Mouse (Mus musculus) midbrain, embryonic 14.5 days (tissue): ENCODE measurements around the gene Baz1b. TPM values are rescaled to one million over a fixed set of nuclear protein-coding genes. Genes with fewer than 3 reads are reported as not detected.
A peak's percentile ranks its signal among the peaks of the same experiment; 100 is the strongest.
"Not testable (repeated sequence)": the region's sequence is repeated elsewhere in the genome, so short reads cannot be mapped to it uniquely, and the experiment has no call there.

Source experiments
- ATAC-seq: fragments of 200-750 bp; cut with Nextera tagmentation; 2 replicates; pipeline ENCODE4 v1.8.0; 2017; ENCODE audit warnings: moderate number of reproducible peaks, moderate library complexity; ENCODE audit not compliant: low FRiP score, low TSS enrichment
- DNase-seq: peaks from one replicate; pipeline ENCODE4 v3.0.0-alpha.2; 2015
- H3K27ac ChIP-seq: fragments of 300-500 bp; sonication (generic); replicated peaks from 2 replicates; pipeline ENCODE4 v1.5.1; 2014; ENCODE audit warnings: mild to moderate bottlenecking, low read depth, low read length, moderate library complexity
- H3K27me3 ChIP-seq: fragments of 300-500 bp; sonication (generic); 2 replicates; pipeline ENCODE4 v1.6.1; 2014; ENCODE audit warnings: low read length, control low read depth, mixed read lengths; ENCODE audit not compliant: control insufficient read depth, insufficient read depth
- H3K36me3 ChIP-seq: fragments of 300-500 bp; sonication (generic); 2 replicates; pipeline ENCODE4 v1.6.1; 2014; ENCODE audit warnings: low read length, control low read depth; ENCODE audit not compliant: control insufficient read depth, insufficient read depth
- H3K4me1 ChIP-seq: fragments of 300-500 bp; sonication (generic); 2 replicates; pipeline ENCODE4 v1.6.1; 2014; ENCODE audit warnings: mild to moderate bottlenecking, antibody characterized with exemption, low read length, control low read depth; ENCODE audit not compliant: control insufficient read depth, insufficient read depth
- H3K4me2 ChIP-seq: fragments of 300-500 bp; sonication (generic); 2 replicates; pipeline ENCODE4 v1.6.1; 2014; ENCODE audit warnings: mild to moderate bottlenecking, low read length, moderate library complexity
- H3K4me3 ChIP-seq: fragments of 300-500 bp; sonication (generic); replicated peaks from 2 replicates; pipeline ENCODE4 v1.5.1; 2014; ENCODE audit warnings: low read depth, low read length
- H3K9ac ChIP-seq: fragments of 300-500 bp; sonication (generic); replicated peaks from 2 replicates; pipeline ENCODE4 v1.6.1; 2014; ENCODE audit warnings: mild to moderate bottlenecking, low read length, moderate library complexity
- H3K9me3 ChIP-seq: fragments of 300-500 bp; sonication (generic); 2 replicates; pipeline ENCODE4 v1.6.1; 2016; ENCODE audit warnings: low read length, control low read depth, mixed read lengths; ENCODE audit not compliant: control insufficient read depth
- WGBS: fragments of 180-500 bp; shearing (Covaris S2); extraction: QIAGEN DNeasy Blood & Tissue Kit; methylation state at CpG from one replicate; pipeline ENCODE4 v1.1.7; 2014; 5-methylcytosine and 5-hydroxymethylcytosine counted together
- polyA plus RNA-seq: library from polyadenylated mRNA; unstranded; fragments of >200 nt; fragmentation: Nextera tagmentation; extraction: Ambion mirVana; gene quantifications from 2 replicates; pipeline ENCODE4 v1.2.1, GENCODE M21; 2014

The Baz1b gene
- polyA plus RNA-seq, 1 experiment from 2014 or later: 43.9 TPM

GRCm38 (mm10) chr5:135196367-135196766, 9.3 kb downstream of the Baz1b start:
- Histone ChIP-seq H3K36me3 (peaks cover 40% of the 10 kb centered on the region), H3K4me1 (peaks cover 6% of the 10 kb centered on the region; the same call in 1 of the 2 replicates), H3K4me2 (no peak overlapping the region), H3K27me3 (no peaks in the 10 kb centered on the region), H3K9me3 (no peaks in the 10 kb centered on the region), H3K27ac (no peak overlapping the region), H3K4me3 (no peak overlapping the region), H3K9ac (no peak overlapping the region)
- ATAC-seq (no peak), DNase-seq (no peak)
- WGBS: 91% methylated on average over 6 of the region's 6 CpGs

- ATAC-seq: no peak
- DNase-seq: no peak
- 94% methylated on average over 3 of the region's 3 CpGs for WGBS
- H3K4me3 ChIP-seq: no peak overlapping the region
- H3K9me3 ChIP-seq: no peaks in the 10 kb centered on the region
- H3K36me3 ChIP-seq: peaks cover 82% of the 10 kb centered on the region
- no peak overlapping the region for H3K27ac ChIP-seq
- H3K9ac ChIP-seq: no peak overlapping the region
- H3K4me2 ChIP-seq: no peak overlapping the region
- H3K4me1 ChIP-seq: no peaks in the 10 kb centered on the region
- no peaks in the 10 kb centered on the region for H3K27me3 ChIP-seq
Observed at GRCm38 (mm10) chr5:135202763-135203162, 15.7 kb downstream of the Baz1b start.

GRCm38 (mm10) chr5:135208197-135208596, 21.1 kb downstream of the Baz1b start:
- no peak overlapping the region for H3K27ac ChIP-seq
- H3K36me3 ChIP-seq: peaks cover 92% of the 10 kb centered on the region
- no peak overlapping the region for H3K4me2 ChIP-seq
- no peak overlapping the region for H3K9ac ChIP-seq
- no peaks in the 10 kb centered on the region for H3K27me3 ChIP-seq
- no peaks in the 10 kb centered on the region for H3K9me3 ChIP-seq
- DNase-seq (peak; percentile 17), ATAC-seq (no peak)
- H3K4me3 ChIP-seq: no peak overlapping the region
- H3K4me1 ChIP-seq: no peaks in the 10 kb centered on the region
- 95% methylated on average over 1 of the region's 1 CpGs for WGBS

- no peak overlapping the region for H3K4me2 ChIP-seq
- DNase-seq: no peak
- no peaks in the 10 kb centered on the region for H3K4me1 ChIP-seq
- H3K4me3 ChIP-seq: no peak overlapping the region
- 95% methylated on average over 6 of the region's 6 CpGs for WGBS
- no peaks in the 10 kb centered on the region for H3K9me3 ChIP-seq
- H3K27ac ChIP-seq: no peak overlapping the region
- H3K36me3 ChIP-seq: peaks cover 93% of the 10 kb centered on the region
- H3K27me3 ChIP-seq: no peaks in the 10 kb centered on the region
- ATAC-seq: no peak
- no peak overlapping the region for H3K9ac ChIP-seq
Observed at GRCm38 (mm10) chr5:135216871-135217270, 29.8 kb downstream of the Baz1b start.

GRCm38 (mm10) chr5:135220941-135221340, 33.9 kb downstream of the Baz1b start:
- H3K9ac ChIP-seq: no peak overlapping the region
- H3K36me3 ChIP-seq: peaks cover 86% of the 10 kb centered on the region
- no peak overlapping the region for H3K4me3 ChIP-seq
- ATAC-seq: no peak
- H3K4me1 ChIP-seq: no peaks in the 10 kb centered on the region
- H3K27me3 ChIP-seq: no peaks in the 10 kb centered on the region
- H3K9me3 ChIP-seq: no peaks in the 10 kb centered on the region
- H3K27ac ChIP-seq: no peak overlapping the region
- no peak overlapping the region for H3K4me2 ChIP-seq
- no peak for DNase-seq

GRCm38 (mm10) chr5:135222066-135222465, 35.0 kb downstream of the Baz1b start:
- peaks cover 84% of the 10 kb centered on the region for H3K36me3 ChIP-seq
- 99% methylated on average over 7 of the region's 7 CpGs for WGBS
- no peak overlapping the region for H3K9ac ChIP-seq
- H3K4me1 ChIP-seq: no peaks in the 10 kb centered on the region
- no peak overlapping the region for H3K4me3 ChIP-seq
- ATAC-seq: no peak
- H3K27me3 ChIP-seq: no peaks in the 10 kb centered on the region
- no peak overlapping the region for H3K4me2 ChIP-seq
- no peak overlapping the region for H3K27ac ChIP-seq
- H3K9me3 ChIP-seq: no peaks in the 10 kb centered on the region
- DNase-seq: no peak

GRCm38 (mm10) chr5:135224169-135224568, 37.1 kb downstream of the Baz1b start:
- H3K4me1 ChIP-seq: no peaks in the 10 kb centered on the region
- H3K27me3 ChIP-seq: no peaks in the 10 kb centered on the region
- H3K4me2 ChIP-seq: no peak overlapping the region
- DNase-seq (no peak), ATAC-seq (no peak)
- H3K36me3 ChIP-seq: peaks cover 82% of the 10 kb centered on the region
- WGBS: 99% methylated on average over 3 of the region's 3 CpGs
- H3K4me3 ChIP-seq: no peak overlapping the region
- no peak overlapping the region for H3K27ac ChIP-seq
- H3K9ac ChIP-seq: no peak overlapping the region
- H3K9me3 ChIP-seq: no peaks in the 10 kb centered on the region

GRCm38 (mm10) chr5:135225879-135226278, 38.8 kb downstream of the Baz1b start:
- H3K36me3 ChIP-seq: peaks cover 87% of the 10 kb centered on the region
- DNase-seq, H3K9ac ChIP-seq, H3K9me3 ChIP-seq, H3K4me1 ChIP-seq, H3K4me3 ChIP-seq, H3K27me3 ChIP-seq, H3K27ac ChIP-seq, ATAC-seq, H3K4me2 ChIP-seq: not testable (repeated sequence)
- WGBS: 96% methylated on average over 4 of the region's 4 CpGs

- Histone ChIP-seq H3K27me3 (no peaks in the 10 kb centered on the region), H3K4me1 (no peaks in the 10 kb centered on the region), H3K9ac (no peak overlapping the region), H3K9me3 (no peaks in the 10 kb centered on the region), H3K4me3 (no peak overlapping the region), H3K27ac (no peak overlapping the region), H3K4me2 (no peak overlapping the region), H3K36me3 (peaks cover 90% of the 10 kb centered on the region)
- ATAC-seq (no peak), DNase-seq (no peak)
- WGBS: 88% methylated on average over 4 of the region's 4 CpGs
Observed at GRCm38 (mm10) chr5:135230186-135230585, 43.1 kb downstream of the Baz1b start.
